Mouse (Mus musculus) embryo, embryonic 10 days (tissue): ENCODE results near the gene Sectm1b.
A peak's percentile ranks its signal among the peaks of the same experiment; 100 is the strongest.
"Not testable (repeated sequence)": the region's sequence is repeated elsewhere in the genome, so short reads cannot be mapped to it uniquely, and the experiment has no call there.

ENCODE experiments used
- DNase-seq: peaks from one replicate; pipeline ENCODE4 v3.0.0-alpha.2; 2015; ENCODE audit warnings: low spot score

The Sectm1b gene

DNA sequence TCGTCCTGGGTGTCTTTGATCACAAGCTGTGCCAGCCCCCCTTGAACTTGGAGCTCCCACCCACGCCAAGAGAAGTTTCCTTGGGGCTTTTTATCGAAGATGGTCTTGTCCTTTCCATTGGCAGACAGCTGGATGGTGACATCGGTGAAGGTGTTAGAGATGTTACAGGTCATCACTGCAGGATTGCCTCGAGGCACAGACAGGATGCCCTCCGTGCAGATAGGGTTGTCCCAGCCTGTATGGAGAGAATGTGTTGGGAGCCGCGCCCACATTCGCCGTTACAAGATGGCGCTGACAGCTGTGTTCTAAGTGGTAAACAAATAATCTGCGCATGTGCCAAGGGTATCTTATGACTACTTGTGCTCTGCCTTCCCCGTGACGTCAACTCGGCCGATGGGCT lies 6.3 kb upstream of the Sectm1b start:
- not testable (repeated sequence) for DNase-seq

DNA sequence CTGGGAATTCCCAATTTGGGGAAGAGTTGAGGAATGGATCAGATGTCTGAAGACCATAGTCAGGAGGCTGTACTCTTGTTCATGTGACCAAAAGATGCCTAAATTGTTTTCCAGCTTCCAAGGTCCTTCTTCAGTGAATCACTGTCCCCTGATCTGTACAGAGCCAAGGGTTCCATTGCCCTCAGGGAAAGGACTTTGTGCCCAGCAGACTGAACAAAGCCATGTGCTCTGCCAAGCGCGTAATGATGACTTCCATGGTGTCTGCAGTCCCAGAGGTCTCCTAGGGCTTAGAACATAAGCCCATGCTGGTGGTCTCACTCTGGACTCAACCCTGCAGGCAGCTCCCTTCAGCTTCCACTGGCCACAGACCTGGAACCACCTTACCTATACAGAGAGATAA lies 4.5 kb upstream of the Sectm1b start:
- DNase-seq: no peak

DNA sequence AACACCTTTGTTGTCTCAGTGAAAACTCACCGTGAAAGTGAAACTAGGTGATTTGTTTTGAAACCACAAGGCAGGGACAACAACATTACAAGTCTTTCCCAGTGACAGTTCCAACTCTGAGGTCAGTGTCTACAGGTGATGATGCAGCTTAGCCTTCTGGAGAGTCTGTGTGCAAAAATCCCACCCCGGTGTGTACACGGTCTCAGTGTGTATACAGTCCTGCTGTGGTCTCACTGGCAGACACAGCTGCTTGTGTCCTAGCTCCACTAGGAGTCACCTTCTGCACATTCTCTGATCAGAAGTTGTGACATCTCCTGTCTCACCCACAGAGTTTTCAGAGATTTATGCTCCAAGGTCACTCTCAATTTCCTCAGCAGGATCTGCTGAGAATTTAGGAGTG lies 828 bp upstream of the Sectm1b start:
- DNase-seq: no peak

DNA sequence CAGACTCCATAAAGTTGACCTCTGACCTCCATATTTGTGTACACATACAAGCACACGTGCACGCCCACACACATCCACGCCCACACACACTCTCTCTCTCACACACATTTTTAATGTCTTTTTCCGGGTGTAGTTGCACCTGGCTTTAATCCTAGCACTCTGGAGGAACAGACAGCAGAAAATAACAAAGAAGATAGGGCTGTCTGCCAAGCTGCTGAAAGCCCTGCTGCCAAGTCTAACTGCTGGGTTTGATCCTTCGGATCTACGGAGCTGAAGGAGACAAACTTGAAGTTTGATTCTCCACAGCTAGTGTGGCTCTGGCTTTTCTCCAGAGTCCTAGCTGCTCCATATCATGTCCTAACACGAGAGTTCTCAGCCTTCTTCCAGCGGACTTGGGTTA lies 1.8 kb downstream of the Sectm1b start:
- no peak for DNase-seq

DNA sequence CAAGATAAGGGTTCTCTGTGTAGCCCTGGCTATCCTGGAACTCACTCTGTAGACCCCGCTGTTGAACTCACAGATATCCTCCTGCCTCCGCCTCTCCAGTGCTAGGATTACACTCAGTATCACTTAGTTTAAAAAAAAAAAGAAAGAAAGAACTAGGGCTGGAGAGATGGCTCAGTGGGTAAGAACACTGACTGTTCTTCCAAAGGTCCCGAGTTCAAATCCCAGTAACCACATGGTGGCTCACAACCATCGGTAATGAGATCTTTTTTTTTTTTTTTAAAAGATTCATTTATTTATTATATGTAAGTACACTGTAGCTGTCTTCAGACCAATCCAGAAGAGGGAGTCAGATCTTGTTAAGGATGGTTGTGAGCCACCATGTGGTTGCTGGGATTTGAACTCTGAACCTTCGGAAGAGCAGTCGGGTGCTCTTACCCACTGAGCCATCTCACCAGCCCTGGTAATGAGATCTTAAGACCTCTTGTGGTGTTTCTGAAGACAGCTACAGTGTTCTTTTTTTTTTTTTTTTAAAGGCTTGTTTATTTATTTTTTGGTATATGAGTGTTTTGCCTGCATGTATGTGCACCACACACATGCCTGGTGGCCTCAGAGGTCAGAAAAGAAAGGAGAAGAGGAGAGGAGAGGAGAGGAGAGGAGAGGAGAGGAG lies 2.8 kb downstream of the Sectm1b start:
- DNase-seq: not testable (repeated sequence)

DNA sequence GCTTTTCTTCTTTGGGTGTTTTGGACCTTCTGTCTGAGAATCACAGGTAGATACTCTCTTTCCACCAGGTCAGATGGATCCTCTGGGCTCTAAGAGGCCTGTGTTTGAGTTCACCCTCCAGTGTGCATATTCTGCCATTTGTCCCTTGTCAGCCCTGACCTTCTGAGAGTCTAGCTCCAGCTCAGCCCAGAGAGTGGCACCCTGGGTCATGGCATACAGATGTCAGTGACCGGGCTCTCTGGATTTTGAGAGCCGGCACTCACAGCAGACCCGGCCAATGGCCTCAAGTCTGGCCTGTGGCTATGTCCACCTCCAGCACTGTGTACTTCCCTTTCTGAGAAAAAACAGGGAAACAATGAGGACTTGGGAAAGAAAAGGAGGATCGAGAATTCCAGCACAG lies 3.9 kb downstream of the Sectm1b start:
- no peak for DNase-seq

DNA sequence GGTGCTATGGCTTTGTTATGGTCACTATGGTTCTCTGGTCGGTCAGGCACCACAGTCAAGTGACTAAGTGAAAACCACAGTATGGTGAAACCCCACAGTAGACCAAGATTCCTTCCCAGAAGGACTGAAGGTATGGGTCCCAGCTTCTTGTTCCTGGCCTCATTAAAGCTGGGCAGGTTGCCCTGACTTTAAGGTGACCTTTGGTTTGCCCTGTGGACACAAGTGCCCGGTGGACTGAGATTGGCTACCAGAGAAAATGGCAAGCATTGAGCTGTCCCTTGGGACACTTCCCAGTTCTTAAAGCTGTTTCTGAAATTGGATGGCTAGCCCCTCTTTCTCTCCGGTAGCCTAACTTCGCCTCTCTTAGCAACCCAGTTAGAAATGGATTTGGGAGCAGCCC lies 4.4 kb downstream of the Sectm1b start:
- DNase-seq: no peak

DNA sequence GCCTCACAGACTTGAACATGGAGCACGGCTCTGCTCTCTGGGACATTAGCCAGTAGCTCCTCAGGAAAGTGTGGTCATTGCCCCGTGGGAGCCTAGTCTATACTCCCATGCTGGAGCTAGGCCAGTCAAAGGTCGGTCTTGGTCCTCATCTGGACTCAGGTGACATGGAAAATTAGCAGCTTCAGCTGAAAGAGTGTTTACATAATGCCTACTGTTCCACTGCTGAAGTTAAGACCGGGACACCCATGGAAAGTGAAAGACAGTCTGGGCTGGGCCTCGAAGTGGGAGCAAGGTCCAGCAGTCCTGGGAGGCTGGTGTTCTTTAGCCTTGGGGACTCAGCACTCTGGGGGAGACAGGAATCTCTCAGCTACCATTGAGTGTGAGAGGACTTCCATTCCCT lies 5.2 kb downstream of the Sectm1b start:
- no peak for DNase-seq

DNA sequence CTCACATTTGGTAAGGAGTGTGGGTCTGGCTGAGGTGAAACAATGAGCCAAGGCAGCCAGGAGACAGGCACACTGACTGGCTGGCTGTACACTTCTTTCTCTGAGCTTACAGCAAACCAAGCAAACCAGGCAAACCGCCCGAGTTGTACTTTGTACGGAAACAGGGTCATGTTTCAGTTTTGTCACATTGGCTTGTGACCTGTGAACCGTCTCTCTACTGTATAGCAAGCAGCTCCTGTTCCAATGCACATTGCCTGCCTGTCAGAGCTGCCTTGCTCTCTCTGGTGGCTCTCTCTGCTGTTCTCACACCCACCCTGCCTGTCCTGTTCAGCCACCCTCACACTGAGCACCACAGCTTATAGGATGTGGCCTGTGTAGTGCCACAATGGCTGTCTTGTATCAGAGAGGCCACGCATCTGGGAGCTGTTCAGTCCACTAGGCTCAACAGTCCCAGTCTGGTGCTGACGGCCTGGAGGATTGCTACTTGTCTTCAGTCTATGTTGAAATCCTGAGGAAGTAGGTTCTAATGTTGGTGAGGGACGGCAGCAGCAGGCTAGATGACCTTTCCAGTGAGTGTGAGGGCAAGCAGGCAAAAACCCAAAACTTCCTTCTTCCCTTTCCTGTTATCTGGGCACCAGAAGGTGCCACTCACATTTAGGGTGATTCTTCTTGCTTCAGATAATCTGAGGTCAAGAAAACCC lies 6.7 kb downstream of the Sectm1b start:
- no peak for DNase-seq

DNA sequence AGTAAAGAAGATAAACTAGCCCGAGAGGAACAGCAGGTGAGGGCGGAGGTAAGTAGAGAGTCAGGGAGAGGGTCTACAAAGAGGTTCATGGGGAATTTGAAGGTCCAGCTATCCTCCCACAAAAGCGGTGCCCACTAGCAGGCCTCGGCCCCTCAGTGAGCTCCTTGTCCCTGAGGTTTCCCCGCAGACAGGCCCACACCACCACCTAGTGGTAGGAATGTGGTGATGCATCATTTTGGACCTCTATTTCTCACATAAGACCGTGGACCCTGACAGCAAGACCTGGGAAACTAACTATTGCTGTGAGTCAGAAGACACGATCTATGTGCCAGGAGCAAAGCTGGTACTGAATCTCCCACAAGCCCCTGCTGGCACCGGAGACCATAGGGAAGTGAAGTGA lies 9.8 kb downstream of the Sectm1b start:
- peak; percentile 94 for DNase-seq

DNA sequence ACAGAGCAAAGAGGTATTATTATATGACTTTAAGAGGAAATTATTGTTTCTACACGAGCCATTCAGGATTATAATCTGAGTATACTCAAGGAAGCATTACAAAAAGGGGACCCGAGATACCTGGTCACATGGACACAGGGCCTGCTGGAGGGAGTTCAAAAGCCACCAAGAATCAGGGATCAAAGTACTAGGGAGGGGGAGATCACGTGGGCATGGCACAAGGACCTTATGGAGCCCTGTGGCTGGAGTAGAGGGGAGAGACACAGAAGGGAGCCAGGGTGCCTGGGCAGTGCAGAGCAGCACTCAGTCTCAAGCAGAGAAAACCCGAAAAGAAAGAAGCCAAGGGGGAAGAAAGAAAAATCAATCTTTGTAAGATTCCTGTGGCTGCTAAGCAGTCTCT lies 11.0 kb downstream of the Sectm1b start:
- DNase-seq: no peak

DNA sequence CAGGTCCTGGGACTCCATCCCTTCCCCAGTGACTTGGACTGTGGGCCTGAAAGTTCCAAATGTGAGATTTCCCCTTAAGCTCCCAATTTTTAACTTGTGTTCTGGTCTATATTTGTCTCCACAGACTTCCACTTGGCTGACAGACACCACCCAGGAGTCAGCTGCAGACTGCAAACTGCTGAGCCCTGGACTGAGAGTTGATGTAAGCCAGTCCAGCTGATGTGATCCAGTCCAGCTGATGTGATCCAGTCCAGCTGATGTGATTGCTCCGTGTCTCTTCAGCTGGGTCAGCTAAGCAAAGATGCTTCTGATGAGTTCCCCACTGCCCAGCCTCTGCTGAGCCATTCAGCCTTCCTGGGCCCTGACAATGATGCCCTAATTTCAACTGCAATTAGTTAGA lies 11.6 kb downstream of the Sectm1b start:
- no peak for DNase-seq

DNA sequence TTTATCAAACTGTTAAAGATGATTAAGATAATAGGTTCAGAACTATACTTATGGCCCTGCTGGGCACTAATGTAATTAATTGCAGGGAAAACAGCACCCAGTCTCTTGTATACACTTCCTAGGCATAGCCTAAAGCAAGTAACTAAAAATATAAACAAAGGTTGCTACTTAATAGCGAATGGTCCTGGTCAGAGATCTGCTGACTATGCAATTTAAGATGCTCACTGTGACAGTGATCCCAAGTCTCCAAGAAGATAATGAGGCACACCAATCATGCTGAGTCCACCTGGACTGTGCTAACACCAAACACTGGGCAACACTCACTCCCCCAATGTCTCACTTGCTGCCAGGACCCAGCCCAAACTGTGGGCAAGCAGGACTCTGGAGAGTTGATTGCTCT lies 13.5 kb downstream of the Sectm1b start:
- no peak for DNase-seq

DNA sequence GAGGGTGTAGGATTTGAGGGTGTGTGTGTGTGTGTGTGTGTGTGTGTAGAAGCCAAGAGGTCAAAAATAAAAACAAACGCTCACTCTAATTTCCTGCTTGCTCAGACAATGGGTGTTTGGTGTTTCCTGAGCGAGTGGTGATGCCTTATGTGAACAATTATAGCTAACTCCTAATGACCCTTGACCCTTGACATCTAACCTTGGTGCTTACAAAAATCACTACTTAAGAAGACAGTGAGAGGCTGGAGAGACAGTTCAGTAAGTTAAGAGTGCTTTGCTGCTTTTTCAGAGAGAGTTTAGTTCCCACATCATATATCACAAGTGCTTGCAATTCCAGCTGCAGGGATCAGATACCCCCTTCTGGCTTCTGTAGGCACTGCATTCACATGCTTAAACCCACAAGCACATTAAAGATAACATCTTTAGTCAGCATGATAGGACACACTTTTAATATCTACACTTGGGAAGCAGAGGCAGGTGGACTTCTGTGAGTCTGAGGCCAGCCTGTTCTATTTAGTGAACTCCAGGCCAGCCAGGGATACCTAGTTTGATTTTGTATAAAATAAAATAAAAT lies 15.5 kb downstream of the Sectm1b start:
- DNase-seq: peak; percentile 57

DNA sequence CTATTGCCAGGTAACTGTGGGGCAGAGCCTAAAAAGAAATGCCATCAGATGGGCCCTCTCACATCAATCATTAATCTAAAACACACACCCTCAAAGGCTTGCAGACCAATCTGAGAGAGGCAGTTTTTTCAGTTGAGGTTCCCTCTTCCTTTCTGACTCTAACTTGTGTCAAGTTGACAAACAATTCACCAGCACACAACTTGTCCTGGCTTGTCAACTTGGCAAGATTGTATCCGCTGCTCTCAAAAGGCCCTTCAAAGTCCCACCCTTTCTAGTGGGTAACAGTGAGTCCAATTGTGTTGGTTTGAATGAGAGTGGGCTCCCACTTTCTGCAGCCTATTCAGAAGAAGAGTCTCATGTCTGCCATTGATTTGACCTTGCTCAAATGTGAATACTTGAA lies 18.1 kb downstream of the Sectm1b start:
- no peak for DNase-seq

DNA sequence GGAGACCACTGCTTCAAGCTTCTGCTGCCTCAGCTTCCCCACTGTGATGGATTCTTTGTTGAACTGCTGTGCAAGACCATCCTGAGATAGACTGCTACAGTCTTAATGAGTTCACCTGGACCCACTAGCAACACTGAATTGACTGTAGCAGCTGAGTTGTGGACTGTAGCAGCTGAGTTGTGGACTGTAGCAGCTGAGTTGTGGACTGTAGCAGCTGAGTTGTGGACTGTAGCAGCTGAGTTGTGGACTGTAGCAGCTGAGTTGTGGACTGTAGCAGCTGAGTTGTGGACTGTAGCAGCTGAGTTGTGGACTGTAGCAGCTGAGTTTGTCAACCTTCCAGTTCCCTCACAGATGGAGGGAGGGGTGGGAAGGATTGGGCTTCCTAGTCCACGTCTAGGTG lies 20.3 kb downstream of the Sectm1b start:
- DNase-seq: not testable (repeated sequence)

DNA sequence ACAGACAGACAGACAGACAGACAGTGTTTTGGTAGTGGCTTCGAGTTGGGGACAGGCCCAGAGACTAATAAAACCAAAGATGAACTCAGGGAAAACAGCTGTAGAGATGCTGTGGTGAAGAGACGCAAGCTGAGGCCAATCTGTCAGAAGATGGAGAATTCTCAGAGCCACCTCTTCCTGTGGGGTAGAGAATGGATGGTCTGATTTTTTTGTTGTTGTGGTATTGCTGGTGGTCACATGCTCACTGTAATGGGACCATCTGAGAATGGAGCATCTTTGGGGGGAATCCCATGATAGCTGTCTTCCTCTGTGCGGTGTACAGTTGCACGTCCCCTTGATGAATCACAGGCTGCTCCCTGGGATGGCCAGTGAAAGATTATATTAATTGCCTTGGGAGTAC lies 20.9 kb downstream of the Sectm1b start:
- DNase-seq: no peak

DNA sequence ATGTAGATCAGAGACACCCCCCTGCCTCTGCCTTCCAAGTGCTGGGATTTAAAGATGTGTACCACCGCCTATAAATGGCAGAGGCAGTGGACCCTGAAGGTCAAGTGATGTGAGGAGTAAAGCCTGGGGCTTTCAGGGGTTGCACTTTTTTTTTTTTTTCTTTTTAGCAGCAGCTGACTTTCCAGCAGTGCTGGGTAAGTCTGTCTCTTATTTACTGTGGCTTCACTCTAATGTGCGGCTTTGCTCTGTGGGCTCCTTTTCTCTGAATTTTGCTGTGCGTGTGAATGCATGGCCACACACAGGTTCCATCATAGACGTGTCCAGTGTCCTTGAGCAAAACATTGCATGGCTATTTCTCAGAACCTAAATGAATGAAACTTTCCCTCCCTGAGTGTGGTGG lies 21.7 kb downstream of the Sectm1b start:
- DNase-seq: no peak

DNA sequence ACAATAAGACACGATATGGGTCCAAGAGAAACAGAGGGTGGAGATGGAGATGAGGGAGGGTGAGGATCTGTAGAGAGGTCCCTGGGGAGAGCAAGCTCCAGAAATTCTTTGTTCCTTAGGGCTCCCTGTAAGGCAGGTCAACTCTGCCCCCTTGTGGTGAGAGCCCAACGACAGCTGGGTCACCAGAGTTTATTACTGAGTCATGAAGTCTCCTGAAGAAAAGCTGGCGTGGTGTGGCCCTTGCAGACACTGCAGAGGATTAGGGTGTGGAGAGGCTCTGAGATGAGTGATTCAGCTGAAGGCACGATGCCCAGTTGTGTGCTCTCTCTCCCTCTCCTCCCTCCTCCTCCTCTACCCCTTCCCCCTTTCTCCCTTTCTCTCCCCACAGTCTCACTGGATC lies 22.2 kb downstream of the Sectm1b start:
- peak; percentile 91 for DNase-seq

DNA sequence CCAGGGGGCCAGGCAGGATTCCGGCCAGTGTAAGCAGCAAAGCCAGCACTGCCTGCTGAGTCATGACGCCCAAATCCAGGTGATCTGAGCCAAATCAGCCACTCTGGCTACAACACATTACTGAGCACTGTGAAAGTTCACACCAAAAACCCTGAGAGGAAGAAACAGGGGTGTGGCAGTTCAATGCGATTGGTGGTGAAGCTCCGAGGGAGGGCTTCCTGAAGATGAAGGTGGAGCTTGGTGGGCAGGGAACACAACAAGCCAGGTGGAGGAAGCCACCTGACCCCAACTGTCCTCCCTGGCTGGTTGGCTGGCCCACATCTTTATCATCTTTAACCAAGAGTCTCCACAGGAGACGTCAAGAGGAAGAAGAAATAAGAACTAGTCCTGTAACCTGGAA lies 24.1 kb downstream of the Sectm1b start, which contains the start of gene Cd7:
Cd7 (minus strand) TSS at position 117 of the 400 bp plus-strand sequence.
- no peak for DNase-seq

DNA sequence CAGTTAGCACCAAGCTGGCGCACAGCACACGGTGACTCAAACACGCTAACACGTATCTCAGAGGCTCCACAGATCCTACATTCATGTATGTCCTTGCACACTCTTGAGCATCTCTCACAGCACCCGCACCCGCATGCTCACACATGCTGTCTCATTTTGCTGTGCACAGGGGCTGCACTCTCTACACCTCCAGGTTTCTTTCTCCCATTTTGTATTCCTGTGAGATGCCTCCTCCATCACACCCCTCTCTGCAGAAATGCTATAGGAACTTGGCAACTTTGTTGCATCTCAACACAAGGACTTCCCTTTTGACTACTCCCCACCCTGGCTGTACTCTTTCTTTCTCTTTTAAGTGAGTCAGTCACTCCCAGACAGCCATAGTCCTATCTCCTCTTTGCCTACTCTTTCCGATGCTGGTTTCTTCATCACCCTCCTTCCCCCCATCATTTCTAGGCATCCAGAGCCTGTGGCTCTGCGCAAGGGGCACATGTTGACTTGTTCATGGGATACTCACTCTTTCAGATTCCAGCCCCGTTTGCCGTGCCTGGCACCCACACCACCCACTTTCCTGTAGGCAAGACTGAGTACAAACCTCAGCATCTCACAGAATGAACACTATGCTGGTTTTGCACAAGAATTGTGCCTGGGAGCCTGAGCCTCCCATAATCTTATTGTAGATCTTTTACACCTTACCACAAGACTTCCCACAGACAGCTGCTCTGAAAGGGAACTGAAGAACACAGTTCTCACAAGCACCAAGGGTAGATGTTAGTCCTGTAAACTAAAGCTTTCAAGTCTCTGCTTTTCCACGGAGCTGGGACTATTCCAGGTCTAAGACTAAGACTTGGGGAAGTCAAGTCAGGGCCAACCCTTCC lies 24.8 kb downstream of the Sectm1b start:
- no peak for DNase-seq

DNA sequence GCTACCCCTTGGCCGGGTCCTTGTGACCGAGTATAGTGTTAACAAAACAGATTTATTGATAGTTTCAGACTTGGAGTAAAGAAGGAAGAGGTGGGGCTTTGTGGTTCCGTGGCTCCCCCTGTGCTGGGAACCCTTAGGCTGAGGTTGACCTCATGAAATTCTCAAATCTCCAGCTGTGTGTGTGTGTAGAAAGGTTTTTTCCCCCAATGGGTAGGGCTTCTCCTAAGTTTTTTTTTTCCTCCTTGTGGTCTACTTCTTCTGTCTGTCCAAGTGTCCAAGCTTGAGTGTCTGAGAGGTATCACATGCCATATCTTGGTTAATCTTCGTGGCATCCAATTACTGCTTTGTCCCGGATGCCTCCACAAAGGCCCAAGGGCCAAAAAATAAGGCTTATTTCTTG lies 30.3 kb downstream of the Sectm1b start:
- no peak for DNase-seq

DNA sequence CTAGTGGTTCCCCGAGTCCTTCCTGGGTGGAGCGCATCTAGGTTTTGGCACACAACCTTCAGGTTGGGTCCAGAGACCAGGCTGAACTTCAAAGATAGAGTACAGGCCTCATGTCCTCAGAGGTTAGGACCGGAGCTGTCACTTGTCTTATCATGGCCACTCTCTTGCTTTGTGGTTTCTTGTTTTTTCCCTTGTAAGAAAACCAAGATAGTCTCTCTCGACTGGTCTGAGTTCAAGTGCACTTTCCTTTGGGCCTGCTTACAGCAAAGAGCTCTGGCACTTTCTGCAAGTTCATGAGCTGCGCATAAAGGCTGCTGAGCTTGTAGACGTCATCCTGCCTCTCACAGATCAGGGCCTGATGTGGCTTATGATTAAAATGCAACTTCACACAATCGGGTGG lies 36.1 kb downstream of the Sectm1b start:
- no peak for DNase-seq
